Mouse (Mus musculus) embryonic fibroblast, embryonic 13.5 days (primary cell): ENCODE measurements around the gene Prr12.

ENCODE experiments used
- CTCF ChIP-seq: IDR thresholded peaks from 2 replicates; pipeline ENCODE4 v1.5.1; 2011; ENCODE audit warnings: mild to moderate bottlenecking, control low read depth, low read length, moderate library complexity, borderline replicate concordance; ENCODE audit not compliant: insufficient read depth
- POLR2A ChIP-seq: IDR thresholded peaks from 2 replicates; pipeline ENCODE4 v1.6.1; 2011; ENCODE audit warnings: low read depth, mild to moderate bottlenecking, control low read depth, low read length, moderate library complexity

GRCm38 (mm10) chr7:45048001-45048890, 4.4 kb downstream of the Prr12 start:
- TF ChIP-seq CTCF = no peak
- no peak for TF ChIP-seq POLR2A
